Mouse (Mus musculus) liver, embryonic 12.5 days (tissue): ENCODE results near the gene Retreg2. TPM values are rescaled to one million over a fixed set of nuclear protein-coding genes. Genes with fewer than 3 reads are reported as not detected.
A peak's percentile ranks its signal among the peaks of the same experiment; 100 is the strongest.

ENCODE experiments used
- ATAC-seq: fragments of 200-750 bp; cut with Nextera tagmentation; 2 replicates; pipeline ENCODE4 v1.8.0; 2017; ENCODE audit warnings: moderate number of reproducible peaks, mild to moderate bottlenecking, moderate library complexity
- H3K27ac ChIP-seq: fragments of 300-500 bp; sonication (generic); 2 replicates; pipeline ENCODE4 v1.5.1; 2016; ENCODE audit warnings: mild to moderate bottlenecking
- H3K27me3 ChIP-seq: fragments of 300-500 bp; sonication (generic); replicated peaks from 2 replicates; pipeline ENCODE4 v1.6.1; 2016; ENCODE audit warnings: mild to moderate bottlenecking, moderate library complexity
- H3K36me3 ChIP-seq: fragments of 300-500 bp; sonication (generic); 2 replicates; pipeline ENCODE4 v1.6.1; 2016; ENCODE audit warnings: mild to moderate bottlenecking, moderate library complexity
- H3K4me1 ChIP-seq: fragments of 300-500 bp; sonication (generic); 2 replicates; pipeline ENCODE4 v1.6.1; 2016
- H3K4me2 ChIP-seq: fragments of 300-500 bp; sonication (generic); 2 replicates; pipeline ENCODE4 v1.6.1; 2016; ENCODE audit warnings: mild to moderate bottlenecking, moderate library complexity
- H3K4me3 ChIP-seq: fragments of 300-500 bp; sonication (generic); 2 replicates; pipeline ENCODE4 v1.5.1; 2016; ENCODE audit warnings: mild to moderate bottlenecking, moderate library complexity
- H3K9ac ChIP-seq: fragments of 300-500 bp; sonication (generic); 2 replicates; pipeline ENCODE4 v1.6.1; 2016; ENCODE audit warnings: mild to moderate bottlenecking, moderate library complexity
- H3K9me3 ChIP-seq: fragments of 300-500 bp; sonication (generic); replicated peaks from 2 replicates; pipeline ENCODE4 v1.6.1; 2016; ENCODE audit warnings: mild to moderate bottlenecking, moderate library complexity
- WGBS: fragments of 180-500 bp; shearing (Covaris S2); methylation state at CpG from one replicate; pipeline ENCODE4 v1.1.7; 2016; ENCODE audit not compliant: insufficient replicate concordance; 5-methylcytosine and 5-hydroxymethylcytosine counted together
- polyA plus RNA-seq: library from polyadenylated mRNA; unstranded; fragments of >200 nt; fragmentation: Nextera tagmentation; extraction: Ambion mirVana; gene quantifications from 2 replicates; pipeline ENCODE4 v1.2.1, GENCODE M21; 2016

The Retreg2 gene
- polyA plus RNA-seq, 1 experiment from 2014 or later: 69.4 TPM

DNA sequence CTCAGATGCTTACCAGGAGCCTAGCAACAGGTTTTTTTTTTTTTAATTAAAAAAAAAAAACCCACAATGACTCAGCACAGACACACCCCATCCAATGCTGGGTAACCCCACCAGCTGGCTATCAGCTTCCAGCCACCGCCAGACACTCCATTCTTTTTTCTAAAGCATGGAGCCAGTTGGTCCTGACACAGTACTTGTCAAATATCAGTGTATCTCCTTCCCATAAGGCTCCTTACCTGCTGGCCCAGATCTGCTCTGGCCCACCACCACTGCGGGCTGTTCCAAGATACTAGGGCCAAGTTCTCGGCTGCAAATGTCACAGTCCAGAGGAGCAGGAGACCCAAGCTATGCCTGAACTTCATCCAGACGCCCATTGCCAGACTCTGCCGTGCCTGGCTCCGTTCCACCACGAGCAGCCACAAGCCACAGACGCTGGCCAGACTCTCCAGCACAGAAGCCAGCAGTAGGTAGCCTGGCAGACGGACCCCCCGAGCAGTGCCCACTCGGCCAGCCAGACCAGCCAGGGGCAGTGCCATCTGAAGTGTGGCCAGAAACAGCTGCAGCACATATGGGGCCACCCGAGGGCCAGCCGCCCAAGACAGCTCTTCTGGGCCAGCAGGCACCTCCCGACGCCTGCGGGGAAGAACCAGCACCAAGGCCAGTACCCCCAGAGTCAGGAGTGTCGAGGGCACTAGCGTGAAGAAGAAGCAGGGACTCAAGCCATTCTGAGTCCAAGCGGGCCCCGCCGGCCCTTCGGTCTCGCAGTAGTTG, 36.9 kb downstream of the Retreg2 start:
- H3K27ac ChIP-seq: peak overlapping the region; percentile 99
- peaks cover 81% of the 10 kb centered on the region for H3K36me3 ChIP-seq
- H3K9ac ChIP-seq: peak overlapping the region; percentile 96
- peak; percentile 78 for ATAC-seq
- H3K9me3 ChIP-seq: peaks cover 4% of the 10 kb centered on the region; the same call in 1 of the 2 replicates
- H3K4me1 ChIP-seq: peaks cover 48% of the 10 kb centered on the region
- H3K4me3 ChIP-seq: peak overlapping the region; percentile 87
- WGBS: 3% methylated on average over 23 of the region's 23 CpGs
- no peaks in the 10 kb centered on the region for H3K27me3 ChIP-seq
- peak overlapping the region; percentile 94 for H3K4me2 ChIP-seq

DNA sequence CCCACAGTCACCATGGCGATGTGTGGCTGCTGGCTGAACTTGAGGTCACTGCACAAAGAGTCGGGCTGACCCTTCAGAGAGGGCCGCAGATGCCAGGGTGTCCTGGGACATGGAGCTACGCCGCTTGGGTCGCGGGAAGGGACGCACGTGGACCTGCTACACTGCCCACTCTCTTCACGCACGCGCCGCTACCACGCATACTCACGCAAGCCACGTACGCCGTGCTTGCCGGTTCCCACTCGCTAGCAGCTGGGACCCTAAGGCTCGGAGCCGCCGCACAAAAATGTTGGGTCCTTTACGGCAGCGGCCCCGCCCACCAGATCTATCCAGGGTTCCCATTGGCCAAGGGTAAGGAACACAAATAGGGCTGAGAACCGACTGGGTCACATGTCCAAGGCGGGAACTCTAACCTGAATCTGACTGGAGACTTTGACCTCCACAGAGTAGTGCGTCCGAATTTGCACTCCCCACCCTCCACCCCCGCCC, 37.6 kb downstream of the Retreg2 start, which contains the start of gene Abcb6:
Abcb6 (minus strand) TSS at position 288 of the 486 bp plus-strand sequence.
- H3K4me3 ChIP-seq: peak within 1 kb of the TSS; percentile 87
- H3K27me3 ChIP-seq: no peaks in the 10 kb centered on the region
- peaks cover 81% of the 10 kb centered on the region for H3K36me3 ChIP-seq
- under 1% methylated on average over 31 of the region's 31 CpGs for WGBS
- peak within 1 kb of the TSS; percentile 96 for H3K9ac ChIP-seq
- peak; percentile 90 for ATAC-seq
- peak within 1 kb of the TSS; percentile 99 for H3K27ac ChIP-seq
- peaks cover 48% of the 10 kb centered on the region for H3K4me1 ChIP-seq
- H3K4me2 ChIP-seq: peak within 1 kb of the TSS; percentile 94
- H3K9me3 ChIP-seq: peaks cover 4% of the 10 kb centered on the region; the same call in 1 of the 2 replicates

DNA sequence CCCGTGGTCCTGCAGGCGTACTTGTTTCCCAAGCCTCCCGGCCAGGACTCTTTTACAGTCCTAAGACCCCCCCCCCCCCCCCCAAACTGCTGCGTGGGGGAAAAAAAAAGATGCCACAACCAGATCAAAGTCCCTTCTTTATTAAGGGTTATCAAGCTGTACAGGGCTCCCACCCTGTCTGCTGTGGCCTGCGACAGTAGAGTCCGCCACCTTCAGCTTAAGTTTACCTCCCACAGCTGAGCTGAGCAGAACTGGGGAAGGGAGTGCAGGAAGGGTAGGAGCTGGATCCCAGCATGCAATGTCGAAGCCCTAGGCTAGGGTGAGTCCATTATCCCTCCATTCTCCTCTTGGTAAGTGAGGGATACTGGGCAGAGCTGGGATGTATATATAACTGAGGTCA, 38.2 kb downstream of the Retreg2 start:
- no peaks in the 10 kb centered on the region for H3K27me3 ChIP-seq
- H3K9me3 ChIP-seq: peaks cover 4% of the 10 kb centered on the region; the same call in 1 of the 2 replicates
- 38% methylated on average over 7 of the region's 7 CpGs for WGBS
- H3K9ac ChIP-seq: peak overlapping the region; percentile 96
- H3K4me1 ChIP-seq: peaks cover 45% of the 10 kb centered on the region
- H3K27ac ChIP-seq: peak overlapping the region; percentile 99
- no peak for ATAC-seq
- peak overlapping the region; percentile 87 for H3K4me3 ChIP-seq
- H3K36me3 ChIP-seq: peaks cover 81% of the 10 kb centered on the region
- peak overlapping the region; percentile 94 for H3K4me2 ChIP-seq

DNA sequence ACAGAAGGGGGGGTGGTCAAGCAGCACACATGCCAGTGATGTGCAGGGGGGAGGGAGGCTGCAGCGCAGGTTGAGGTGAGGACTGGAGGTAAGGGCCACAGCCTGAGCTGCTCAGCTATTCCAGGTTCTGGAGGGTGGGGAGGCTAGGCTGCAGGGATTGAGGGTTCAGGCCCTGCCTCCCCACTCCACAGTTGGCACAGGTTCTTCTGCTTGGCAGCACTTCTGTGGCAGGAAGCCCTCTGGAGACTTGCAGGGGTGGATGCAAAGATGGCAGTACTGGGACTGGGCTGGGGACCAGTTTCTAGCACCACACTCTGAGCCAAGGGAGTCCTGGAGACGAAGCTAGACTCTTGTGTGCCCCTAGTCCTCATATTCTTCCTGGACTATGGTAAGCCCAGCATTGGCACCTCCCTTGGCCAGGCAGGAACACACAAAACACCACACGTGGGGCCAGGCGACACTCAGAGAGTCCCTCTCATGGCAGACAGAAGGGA, 38.8 kb downstream of the Retreg2 start:
- Histone ChIP-seq H3K36me3 (peaks cover 81% of the 10 kb centered on the region), H3K27me3 (no peaks in the 10 kb centered on the region), H3K4me2 (peak overlapping the region; percentile 94; the same call in 1 of the 2 replicates), H3K4me3 (no peak overlapping the region), H3K9me3 (peaks cover 4% of the 10 kb centered on the region; the same call in 1 of the 2 replicates), H3K9ac (peak overlapping the region; percentile 96; the same call in 1 of the 2 replicates), H3K27ac (peak overlapping the region; percentile 99), H3K4me1 (peaks cover 45% of the 10 kb centered on the region)
- no peak for ATAC-seq
- WGBS: 76% methylated on average over 4 of the region's 4 CpGs

DNA sequence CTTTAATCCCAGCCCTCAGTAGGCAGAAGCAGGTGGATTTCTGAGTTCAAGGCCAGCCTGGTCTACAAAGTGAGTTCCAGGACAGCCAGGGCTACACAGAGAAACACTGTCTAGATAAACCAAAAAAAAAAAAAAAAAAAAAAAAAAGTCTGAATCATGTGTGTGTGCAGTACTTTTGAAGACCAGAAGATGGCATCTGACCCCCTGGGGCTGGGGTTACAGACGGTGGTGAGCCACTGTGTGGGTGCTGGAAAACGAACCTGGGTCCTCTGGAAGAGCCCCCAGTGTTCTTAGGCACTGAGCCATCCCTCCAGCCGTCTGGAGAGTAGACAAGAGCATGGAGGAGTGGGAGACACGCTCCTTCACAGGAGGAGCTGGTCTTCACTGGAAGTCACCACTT, 39.6 kb downstream of the Retreg2 start:
- ATAC-seq: no peak
- Histone ChIP-seq H3K4me1 (peaks cover 41% of the 10 kb centered on the region), H3K36me3 (peaks cover 81% of the 10 kb centered on the region), H3K4me3 (no peak overlapping the region), H3K4me2 (no peak overlapping the region), H3K27ac (no peak overlapping the region), H3K9me3 (peaks cover 4% of the 10 kb centered on the region; the same call in 1 of the 2 replicates), H3K27me3 (no peaks in the 10 kb centered on the region), H3K9ac (no peak overlapping the region)
- 75% methylated on average over 4 of the region's 4 CpGs for WGBS

DNA sequence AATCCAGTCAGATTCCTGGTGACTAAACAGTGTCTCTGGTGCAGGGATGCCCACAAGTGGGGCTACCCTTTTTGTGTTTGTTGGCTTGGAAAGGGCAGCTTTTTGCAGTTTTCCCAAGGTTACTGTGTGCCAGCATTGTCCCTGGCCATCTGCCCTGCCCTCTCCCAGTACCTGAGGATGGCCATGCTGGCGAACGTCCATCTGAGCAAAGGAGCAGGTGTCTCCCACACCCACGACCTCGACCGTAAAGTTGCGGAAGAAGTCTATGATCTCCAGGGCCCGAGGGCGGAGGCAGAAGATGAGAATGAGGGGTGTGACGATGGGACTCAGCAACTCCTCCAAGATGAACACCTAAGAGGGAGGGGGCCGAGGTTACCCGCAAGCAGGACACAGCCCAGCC, 42.9 kb downstream of the Retreg2 start:
- no peaks in the 10 kb centered on the region for H3K27me3 ChIP-seq
- H3K4me1 ChIP-seq: peaks cover 41% of the 10 kb centered on the region
- H3K4me2 ChIP-seq: no peak overlapping the region
- ATAC-seq: no peak
- H3K27ac ChIP-seq: no peak overlapping the region
- peaks cover 88% of the 10 kb centered on the region for H3K36me3 ChIP-seq
- no peak overlapping the region for H3K9ac ChIP-seq
- no peak overlapping the region for H3K4me3 ChIP-seq
- WGBS: 89% methylated on average over 11 of the region's 11 CpGs
- H3K9me3 ChIP-seq: peaks cover 4% of the 10 kb centered on the region; the same call in 1 of the 2 replicates

DNA sequence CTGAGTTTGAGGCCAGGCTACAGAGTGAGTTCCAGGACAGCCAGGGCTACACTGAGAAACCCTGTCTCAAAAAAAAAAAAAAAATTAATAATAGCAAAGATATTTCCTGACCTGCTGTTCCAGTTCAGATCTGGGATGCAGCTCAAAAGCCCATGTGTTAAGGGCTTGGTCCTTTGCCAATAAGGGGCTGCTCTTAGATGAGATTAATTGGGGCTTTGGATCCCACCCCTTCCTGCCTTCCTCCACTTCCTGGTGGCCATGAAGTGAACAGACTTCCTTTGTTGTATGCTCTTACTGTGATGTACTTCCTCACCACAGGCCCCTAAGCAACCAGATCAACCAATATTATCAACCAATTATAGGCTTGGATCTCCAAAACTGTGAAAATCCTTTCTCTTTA, 44.5 kb downstream of the Retreg2 start:
- ATAC-seq: no peak
- no peak overlapping the region for H3K27ac ChIP-seq
- H3K27me3 ChIP-seq: no peaks in the 10 kb centered on the region
- H3K4me3 ChIP-seq: no peak overlapping the region
- no peak overlapping the region for H3K9ac ChIP-seq
- peaks cover 37% of the 10 kb centered on the region for H3K4me1 ChIP-seq
- peaks cover 75% of the 10 kb centered on the region for H3K36me3 ChIP-seq
- no peak overlapping the region for H3K4me2 ChIP-seq
- peaks cover 4% of the 10 kb centered on the region; the same call in 1 of the 2 replicates for H3K9me3 ChIP-seq

DNA sequence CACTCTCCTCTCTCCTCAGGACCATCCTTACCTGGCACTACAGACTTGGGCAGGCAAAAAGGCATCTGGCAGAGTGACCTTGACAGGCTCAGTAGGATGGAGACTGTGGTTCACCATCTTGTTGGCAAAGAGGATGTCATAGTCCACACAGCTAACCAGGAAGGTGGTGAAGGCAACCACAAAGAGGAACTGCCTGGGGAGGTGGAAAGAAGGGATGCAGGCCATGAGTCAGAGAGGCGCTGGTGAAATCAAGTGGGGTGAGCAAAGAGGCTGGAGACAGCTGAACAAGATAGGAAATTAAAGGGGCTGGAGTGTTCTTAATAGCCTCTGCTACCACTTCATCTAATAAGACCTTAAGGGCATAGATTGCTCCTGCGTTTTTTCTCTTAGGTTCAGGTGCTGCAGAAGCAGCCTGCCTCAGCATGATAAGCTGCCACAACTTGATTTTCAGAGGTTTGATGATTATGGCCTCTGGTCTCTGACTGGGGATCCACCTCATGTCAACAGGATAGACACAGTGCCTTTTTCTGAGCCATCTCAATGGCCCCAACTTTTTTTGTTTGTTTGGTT, 45.4 kb downstream of the Retreg2 start:
- no peak overlapping the region for H3K9ac ChIP-seq
- no peaks in the 10 kb centered on the region for H3K9me3 ChIP-seq
- no peak for ATAC-seq
- no peaks in the 10 kb centered on the region for H3K27me3 ChIP-seq
- H3K36me3 ChIP-seq: peaks cover 66% of the 10 kb centered on the region
- peak overlapping the region; percentile 45; the same call in 1 of the 2 replicates for H3K27ac ChIP-seq
- WGBS: 24% methylated on average over 2 of the region's 2 CpGs
- H3K4me3 ChIP-seq: no peak overlapping the region
- H3K4me1 ChIP-seq: peaks cover 43% of the 10 kb centered on the region
- no peak overlapping the region for H3K4me2 ChIP-seq

DNA sequence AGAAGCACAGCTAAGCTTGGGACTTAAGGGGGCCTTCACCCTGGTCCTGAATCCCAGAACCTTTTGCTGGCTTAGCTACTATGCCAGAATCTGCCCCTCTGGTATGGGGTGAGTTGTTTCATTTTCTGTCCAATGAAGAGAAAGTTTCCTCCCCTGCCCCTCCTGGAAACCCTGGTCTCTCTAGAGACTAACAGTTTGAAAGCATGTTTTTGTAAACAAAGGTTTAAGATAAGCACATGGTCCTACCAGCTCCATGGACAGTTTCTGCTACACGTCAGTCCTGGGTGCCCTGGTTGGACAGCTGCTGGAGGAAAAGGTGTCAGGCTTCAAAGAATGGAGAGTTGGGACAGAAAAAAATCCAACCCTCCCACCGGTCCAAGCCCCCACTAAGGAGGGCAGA, 48.0 kb downstream of the Retreg2 start:
- Histone ChIP-seq H3K4me2 (peak overlapping the region; percentile 93), H3K9ac (peak overlapping the region; percentile 94), H3K4me1 (peaks cover 51% of the 10 kb centered on the region), H3K4me3 (peak overlapping the region; percentile 84), H3K27me3 (no peaks in the 10 kb centered on the region), H3K36me3 (peaks cover 51% of the 10 kb centered on the region), H3K27ac (peak overlapping the region; percentile 96), H3K9me3 (no peaks in the 10 kb centered on the region)
- peak; percentile 14; the same call in 1 of the 2 replicates for ATAC-seq
- WGBS: 29% methylated on average over 2 of the region's 2 CpGs

DNA sequence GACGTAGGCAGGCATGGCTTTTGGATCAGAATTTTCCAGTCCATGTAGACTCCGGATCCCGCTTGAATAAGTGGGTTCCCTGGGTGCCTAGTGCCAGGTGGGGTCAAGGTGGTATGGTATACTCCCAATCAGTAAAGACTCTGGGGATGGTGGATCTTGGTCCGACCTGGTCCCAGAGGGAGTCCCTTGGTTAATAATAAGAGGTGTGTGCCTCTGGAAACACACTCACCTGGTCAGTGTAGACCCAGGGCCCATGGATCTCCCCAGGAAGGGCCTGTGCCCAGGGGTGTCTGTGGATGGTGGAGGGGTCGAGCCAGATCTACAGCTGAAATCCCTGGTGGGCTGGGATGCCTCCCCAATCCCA, 48.7 kb downstream of the Retreg2 start:
- H3K4me1 ChIP-seq: peaks cover 51% of the 10 kb centered on the region
- WGBS: 45% methylated on average over 5 of the region's 5 CpGs

DNA sequence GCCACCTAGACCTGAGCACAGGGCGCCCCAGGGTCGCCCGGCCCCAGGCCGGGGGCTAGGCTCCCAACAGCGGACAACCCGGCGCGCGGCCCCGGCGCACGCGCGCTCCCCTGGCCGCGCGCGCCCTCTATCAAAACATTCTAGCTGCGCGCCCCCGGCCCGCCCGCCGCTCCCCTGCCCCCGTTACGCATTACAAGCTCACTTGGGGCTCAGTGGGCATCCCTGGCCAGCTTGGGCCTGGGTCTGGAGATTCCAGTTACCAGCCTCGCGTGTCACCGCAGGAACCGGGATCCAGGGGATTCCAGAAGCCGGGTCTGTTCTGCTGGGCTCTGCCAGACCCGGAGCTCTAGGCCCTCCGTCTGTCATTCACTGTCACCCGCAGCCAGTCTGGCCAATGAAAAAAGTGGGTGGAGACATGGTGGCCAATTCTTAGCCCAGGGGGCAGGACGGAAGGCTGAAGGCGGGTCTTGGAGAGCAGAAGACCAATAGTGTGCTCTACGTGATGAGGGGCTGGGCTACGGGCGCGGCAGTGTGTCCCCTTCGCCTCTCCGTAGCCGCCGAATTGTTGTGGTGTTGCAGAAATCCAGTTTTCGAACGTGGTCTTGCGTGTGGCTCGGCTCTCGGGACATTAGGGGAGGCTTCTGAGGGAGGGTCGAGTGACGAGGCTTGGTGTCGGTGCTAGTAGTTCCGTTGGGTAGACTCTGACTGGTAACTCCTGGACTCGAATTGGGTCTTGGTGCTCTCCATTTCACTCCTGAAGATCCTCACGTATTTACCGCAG, 49.2 kb downstream of the Retreg2 start, which contains the start of the genes Ankzf1 and Atg9a:
Ankzf1 (plus strand) TSS at position 530 of the 781 bp plus-strand sequence.
Atg9a (minus strand) TSS at position 575 of the 781 bp plus-strand sequence.
- WGBS: under 1% methylated on average over 56 of the region's 56 CpGs
- Histone ChIP-seq H3K27me3 (no peaks in the 10 kb centered on the region), H3K27ac (peak within 1 kb of the TSS; percentile 96), H3K36me3 (peaks cover 51% of the 10 kb centered on the region), H3K9me3 (no peaks in the 10 kb centered on the region), H3K4me1 (peaks cover 51% of the 10 kb centered on the region), H3K4me3 (peak within 1 kb of the TSS; percentile 84), H3K9ac (peak within 1 kb of the TSS; percentile 94), H3K4me2 (peak within 1 kb of the TSS; percentile 93)
- peak; percentile 98 for ATAC-seq

More for the DNA sequence above, 48.7 kb downstream of the Retreg2 start:
- no peak for ATAC-seq
- Histone ChIP-seq H3K4me3 (peak overlapping the region; percentile 84), H3K36me3 (peaks cover 51% of the 10 kb centered on the region), H3K27me3 (no peaks in the 10 kb centered on the region), H3K9ac (peak overlapping the region; percentile 94), H3K9me3 (no peaks in the 10 kb centered on the region), H3K4me2 (peak overlapping the region; percentile 93), H3K27ac (peak overlapping the region; percentile 96)
